Mouse (Mus musculus): ENCODE data around the gene Oard1. TPM values are rescaled to one million over a fixed set of nuclear protein-coding genes. Genes with fewer than 3 reads are reported as not detected.

Oard1 gene
- total and polyA plus RNA-seq, 3 experiments, result 30.6 to 59.4 (median 32.6) TPM

GRCm38 (mm10) chr17:48454190-48454589, 44.4 kb downstream of the Oard1 start:
- Histone ChIP-seq H3K4me3 (replicated peaks in 1 of 3; ENCODE audit: low read depth in 2 of 3, low read length in 2 of 3, poor library complexity in 1 of 3) (no peak overlapping the region), H3K27me3 (replicated peaks) (peaks cover 2% of the 10 kb centered on the region), H3K9me3 (replicated peaks; ENCODE audit: low read length) (no peaks in the 10 kb centered on the region), H3K4me2 (ENCODE audit: insufficient read depth, low read depth, poor library complexity, severe bottlenecking) (no peak overlapping the region), H3K27ac (ENCODE audit: insufficient read depth, low read depth) (no peak overlapping the region), H3K36me3 (replicated peaks in 1 of 2; ENCODE audit: control insufficient read depth in 1 of 2, insufficient read depth in 1 of 2, low read length in 1 of 2) (no peaks in the 10 kb centered on the region), H3K9ac (ENCODE audit: insufficient read depth, low read depth) (no peak overlapping the region), H3K79me2 (replicated peaks; ENCODE audit: control insufficient read depth, extremely low read depth, insufficient read depth, poor library complexity, severe bottlenecking) (no peaks in the 10 kb centered on the region), H3K4me1 (ENCODE audit: control insufficient read depth in 1 of 2, insufficient read depth in 2 of 2) (peaks cover 3% of the 10 kb centered on the region in 2 experiments; a peak in 2 of 4 replicates)
- in situ Hi-C loops (cut with MboI; ENCODE audit: low pct_ligation_motif_present, low pct_unique_long_range_greater_than_20kb, low sequenced_read_pairs) (loop anchor here (10.0 to 25.0 kb wide), 2 partner anchors 151 to 958 kb away; no protein-coding TSS in a partner anchor), dilution Hi-C loops (cut with MboI; ENCODE audit: extremely low pct_ligation_motif_present, extremely low pct_unique_long_range_greater_than_20kb, low sequenced_read_pairs) (no loop called here)
- TF ChIP-seq CHD1 (IDR thresholded peaks at IDR 0.05; ENCODE audit: low read depth, low read length), result no peak
- no peak for DNase-seq (ENCODE audit: extremely low read depth)

- peaks cover 3% of the 10 kb centered on the region in 2 experiments; a peak in 2 of 4 replicates for H3K4me1 ChIP-seq (ENCODE audit: control insufficient read depth in 1 of 2, insufficient read depth in 2 of 2)
- H3K4me2 ChIP-seq (ENCODE audit: insufficient read depth, low read depth, poor library complexity, severe bottlenecking), result no peak within 1 kb of the TSS
- H3K36me3 ChIP-seq (replicated peaks in 1 of 2; ENCODE audit: control insufficient read depth in 1 of 2, insufficient read depth in 1 of 2, low read length in 1 of 2), result no peaks in the 10 kb centered on the region
- dilution Hi-C loops (cut with MboI; ENCODE audit: extremely low pct_ligation_motif_present, extremely low pct_unique_long_range_greater_than_20kb, low sequenced_read_pairs) (no loop called here), in situ Hi-C loops (cut with MboI; ENCODE audit: low pct_ligation_motif_present, low pct_unique_long_range_greater_than_20kb, low sequenced_read_pairs) (loop anchor here (10.0 to 25.0 kb wide), 2 partner anchors 150 to 958 kb away; no protein-coding TSS in a partner anchor)
- no peak within 1 kb of the TSS for H3K9ac ChIP-seq (ENCODE audit: insufficient read depth, low read depth)
- H3K79me2 ChIP-seq (replicated peaks; ENCODE audit: control insufficient read depth, extremely low read depth, insufficient read depth, poor library complexity, severe bottlenecking), result no peaks in the 10 kb centered on the region
- H3K27me3 ChIP-seq (replicated peaks), result peaks cover 4% of the 10 kb centered on the region
- no peak within 1 kb of the TSS for H3K4me3 ChIP-seq (replicated peaks in 1 of 3; ENCODE audit: low read depth in 2 of 3, low read length in 2 of 3, poor library complexity in 1 of 3)
- no peak within 1 kb of the TSS for H3K27ac ChIP-seq (ENCODE audit: insufficient read depth, low read depth)
- no peak for DNase-seq (ENCODE audit: extremely low read depth)
- H3K9me3 ChIP-seq (replicated peaks; ENCODE audit: low read length), result no peaks in the 10 kb centered on the region
- TF ChIP-seq MXI1 (IDR thresholded peaks at IDR 0.05; ENCODE audit: low read depth, low read length) (no peak), JUND (conservative IDR thresholded peaks at IDR 0.05; ENCODE audit: low read depth, low read length) (no peak), MAX (IDR thresholded peaks at IDR 0.05; ENCODE audit: low read length) (no peak), E2F4 (IDR thresholded peaks at IDR 0.05; ENCODE audit: insufficient replicate concordance, low read depth, low read length) (no peak), ZMIZ1 (IDR thresholded peaks at IDR 0.05; ENCODE audit: low read depth, low read length) (no peak)
Measured at GRCm38 (mm10) chr17:48454688-48455087, 44.9 kb downstream of the Oard1 start, which contains the start of gene Unc5cl. TSS of gene Unc5cl (plus strand) at chr17:48454901.

GRCm38 (mm10) chr17:48455955-48456354, 46.1 kb downstream of the Oard1 start:
- in situ Hi-C loops (cut with MboI; ENCODE audit: low pct_ligation_motif_present, low pct_unique_long_range_greater_than_20kb, low sequenced_read_pairs) (loop anchor here (10.0 to 25.0 kb wide), 2 partner anchors 149 to 956 kb away; no protein-coding TSS in a partner anchor), dilution Hi-C loops (cut with MboI; ENCODE audit: extremely low pct_ligation_motif_present, extremely low pct_unique_long_range_greater_than_20kb, low sequenced_read_pairs) (no loop called here)
- Histone ChIP-seq H3K9me3 (replicated peaks; ENCODE audit: low read length) (no peaks in the 10 kb centered on the region), H3K27ac (ENCODE audit: insufficient read depth, low read depth) (no peak overlapping the region), H3K79me2 (replicated peaks; ENCODE audit: control insufficient read depth, extremely low read depth, insufficient read depth, poor library complexity, severe bottlenecking) (no peaks in the 10 kb centered on the region), H3K27me3 (replicated peaks) (peaks cover 4% of the 10 kb centered on the region), H3K4me1 (ENCODE audit: control insufficient read depth in 1 of 2, insufficient read depth in 2 of 2) (peaks cover 3% of the 10 kb centered on the region in 2 experiments; a peak in 2 of 4 replicates), H3K4me2 (ENCODE audit: insufficient read depth, low read depth, poor library complexity, severe bottlenecking) (no peak overlapping the region), H3K9ac (ENCODE audit: insufficient read depth, low read depth) (no peak overlapping the region), H3K4me3 (replicated peaks in 1 of 3; ENCODE audit: low read depth in 2 of 3, low read length in 2 of 3, poor library complexity in 1 of 3) (no peak overlapping the region), H3K36me3 (replicated peaks in 1 of 2; ENCODE audit: control insufficient read depth in 1 of 2, insufficient read depth in 1 of 2, low read length in 1 of 2) (no peaks in the 10 kb centered on the region)
- no peak for DNase-seq (ENCODE audit: extremely low read depth)
- TF ChIP-seq HCFC1 (IDR thresholded peaks at IDR 0.05; ENCODE audit: low read depth, low read length), result no peak
- no peak for TF ChIP-seq MAX (IDR thresholded peaks at IDR 0.05; ENCODE audit: low read length)
- TF ChIP-seq ZMIZ1 (IDR thresholded peaks at IDR 0.05; ENCODE audit: low read depth, low read length), result no peak
- TF ChIP-seq NRF1 (IDR thresholded peaks at IDR 0.05; ENCODE audit: low read depth, low read length), result no peak
- TF ChIP-seq ZNF384 (IDR thresholded peaks at IDR 0.05; ENCODE audit: low read depth, low read length), result no peak
- TF ChIP-seq SIN3A (IDR thresholded peaks at IDR 0.05; ENCODE audit: low read length), result no peak
- TF ChIP-seq POLR2A (IDR thresholded peaks at IDR 0.05; ENCODE audit: low read depth, low read length), result no peak
- no peak for TF ChIP-seq ELF1 (IDR thresholded peaks at IDR 0.05; ENCODE audit: low read depth, low read length)
- TF ChIP-seq KAT2A (IDR thresholded peaks at IDR 0.05; ENCODE audit: insufficient replicate concordance, low read length), result no peak
- TF ChIP-seq CHD1 (IDR thresholded peaks at IDR 0.05; ENCODE audit: low read depth, low read length), result no peak
- no peak for TF ChIP-seq E2F4 (IDR thresholded peaks at IDR 0.05; ENCODE audit: insufficient replicate concordance, low read depth, low read length)

All from CH12.LX (cell line).